Mouse (Mus musculus) G1E (cell line): ENCODE measurements around the gene P4ha1.

Experiments
- CTCF ChIP-seq: IDR thresholded peaks from 2 replicates; pipeline ENCODE4 v1.5.1; 2012; ENCODE audit warnings: low read depth, low read length, inconsistent platforms, mixed read lengths
- GATA1 ChIP-seq: IDR thresholded peaks from 2 replicates; pipeline ENCODE4 v1.6.1; 2012; ENCODE audit warnings: borderline replicate concordance, low read length, inconsistent platforms, mixed read lengths
- GATA2 ChIP-seq: IDR thresholded peaks from 2 replicates; pipeline ENCODE4 v1.6.1; 2012; ENCODE audit warnings: low read depth, low read length, inconsistent platforms, borderline replicate concordance
- POLR2AphosphoS5 ChIP-seq: IDR thresholded peaks from 2 replicates; pipeline ENCODE4 v1.6.1; 2012; ENCODE audit warnings: low read depth, low read length, inconsistent platforms; ENCODE audit not compliant: insufficient replicate concordance
- TAL1 ChIP-seq: conservative IDR thresholded peaks from 2 replicates; pipeline ENCODE4 v1.6.1; 2012; ENCODE audit warnings: low read depth, low read length, inconsistent platforms, mixed read lengths

DNA sequence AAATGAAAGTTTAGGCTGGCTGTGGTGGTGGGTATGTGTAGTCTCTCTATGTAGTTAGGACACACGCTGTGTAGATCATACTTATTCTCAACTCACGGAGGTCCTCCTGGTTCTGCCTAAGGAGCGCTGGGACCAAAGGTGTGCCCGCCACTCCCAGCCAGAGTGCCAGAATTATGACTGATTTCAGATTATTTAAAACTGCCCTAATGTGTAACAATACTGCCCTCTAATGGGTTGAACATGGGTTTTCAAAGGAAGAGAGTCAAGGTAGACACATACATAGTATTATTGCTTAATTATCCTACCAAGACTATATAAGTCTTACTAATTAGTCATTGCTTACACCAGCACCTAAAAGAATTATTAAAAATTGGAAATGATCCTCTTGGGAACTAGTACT, 35.6 kb downstream of the P4ha1 start:
- TF ChIP-seq CTCF (no peak), GATA2 (no peak), TAL1 (no peak), GATA1 (no peak), POLR2AphosphoS5 (no peak)
